Mouse (Mus musculus): Measurements from ENCODE around the gene Tepsin.

DNA sequence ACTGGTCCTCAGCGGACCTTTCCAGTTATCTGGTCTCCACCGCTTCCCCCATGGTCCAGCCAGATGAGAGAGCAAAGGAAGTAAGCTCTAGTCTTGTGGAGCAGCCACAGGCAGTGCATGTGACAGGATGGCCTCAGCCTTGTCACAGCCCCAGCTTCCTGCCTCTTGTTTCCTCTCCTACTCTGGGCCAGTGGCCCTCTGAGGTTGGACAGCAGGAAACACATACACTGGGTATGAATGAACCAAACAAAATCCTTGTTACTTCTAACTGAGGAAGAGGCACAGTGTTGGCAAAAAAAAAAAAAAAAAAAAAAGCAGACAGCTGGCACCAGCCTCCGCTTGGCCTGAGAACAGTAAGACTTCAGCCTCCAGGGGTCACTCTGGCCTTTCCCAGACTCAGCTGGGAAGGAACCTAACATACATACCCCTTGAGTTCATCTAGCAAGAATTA, 44.1 kb upstream of the Tepsin start:
- TF ChIP-seq FLI1 (IDR thresholded peaks at IDR 0.05; ENCODE audit: low read length), result peak; percentile 92
- peak; percentile 88; the same call in 2 of the 3 replicates for TF ChIP-seq GATA1 (IDR thresholded peaks at IDR 0.05; ENCODE audit: borderline replicate concordance, low read length)
